Mouse (Mus musculus) hindlimb bud, embryonic 11.5 days (tissue): ENCODE measurements around the gene Senp6.

ENCODE experiments used
- DNase-seq: peaks from one replicate; pipeline ENCODE4 v3.0.0-alpha.2; 2012; ENCODE audit warnings: low read depth, low spot score; ENCODE audit errors: extremely low spot score

The Senp6 gene

GRCm38 (mm10) chr9:80169551-80169950, 102.8 kb downstream of the Senp6 start:
- DNase-seq = no peak

GRCm38 (mm10) chr9:80171241-80171640, 104.5 kb downstream of the Senp6 start:
- no peak for DNase-seq

- no peak for DNase-seq
These were observed 105.9 kb downstream of the Senp6 start for GRCm38 (mm10) chr9:80172396-80173222.

- no peak for DNase-seq
These were observed 106.9 kb downstream of the Senp6 start for GRCm38 (mm10) chr9:80173629-80174028.

- no peak for DNase-seq
These were observed 110.2 kb downstream of the Senp6 start for GRCm38 (mm10) chr9:80176696-80177478.

GRCm38 (mm10) chr9:80178670-80179069, 112.0 kb downstream of the Senp6 start:
- no peak for DNase-seq

- DNase-seq = no peak
These were observed 113.0 kb downstream of the Senp6 start for GRCm38 (mm10) chr9:80179688-80180087.

GRCm38 (mm10) chr9:80180771-80181170, 114.1 kb downstream of the Senp6 start:
- no peak for DNase-seq

- no peak for DNase-seq
These were observed 115.0 kb downstream of the Senp6 start for GRCm38 (mm10) chr9:80181692-80182091.

GRCm38 (mm10) chr9:80184138-80184537, 117.4 kb downstream of the Senp6 start:
- no peak for DNase-seq

GRCm38 (mm10) chr9:80185737-80186136, 119.0 kb downstream of the Senp6 start:
- no peak for DNase-seq

GRCm38 (mm10) chr9:80186693-80187092, 120.0 kb downstream of the Senp6 start:
- no peak for DNase-seq

- DNase-seq = no peak
These were observed 121.7 kb downstream of the Senp6 start for GRCm38 (mm10) chr9:80188324-80188893.

GRCm38 (mm10) chr9:80191240-80191639, 124.5 kb downstream of the Senp6 start:
- DNase-seq = no peak

- DNase-seq = no peak
These were observed 125.6 kb downstream of the Senp6 start for GRCm38 (mm10) chr9:80192324-80192723.

- DNase-seq = no peak
These were observed 127.7 kb downstream of the Senp6 start for GRCm38 (mm10) chr9:80194446-80194845.
